Mouse (Mus musculus): ENCODE results near the gene Zfp65. TPM values are rescaled to one million over a fixed set of nuclear protein-coding genes. Genes with fewer than 3 reads are reported as not detected.
"Not testable (repeated sequence)": the region's sequence is repeated elsewhere in the genome, so short reads cannot be mapped to it uniquely, and the experiment has no call there.

The Zfp65 gene
- polyA plus RNA-seq, 1 experiment: 4.5 TPM

DNA sequence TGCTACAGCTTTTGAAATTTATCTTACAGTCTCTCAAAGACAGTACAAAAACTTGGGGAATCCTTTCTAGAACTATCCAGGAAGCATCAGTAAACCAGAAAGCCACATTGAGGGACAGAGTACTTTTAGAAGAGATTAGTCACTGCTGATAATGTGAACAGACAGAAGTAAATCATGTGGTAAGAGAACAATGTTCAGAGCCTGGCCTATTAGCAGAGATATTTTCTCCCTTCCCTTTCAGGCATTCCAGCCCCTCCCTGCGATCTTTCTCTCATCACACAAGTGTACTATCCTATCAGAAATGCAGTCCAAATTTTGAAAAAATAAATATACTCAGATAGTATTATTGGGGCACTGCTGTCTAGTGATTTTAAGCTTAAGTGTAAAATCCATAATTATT is 867 bp downstream of the Zfp65 start:
- no peak overlapping the region for H3K27ac ChIP-seq (ENCODE audit: control insufficient read depth, insufficient read depth, low read depth, low read length, poor library complexity)
- TF ChIP-seq POLR2A (IDR thresholded peaks at IDR 0.05; ENCODE audit: borderline replicate concordance, control insufficient read depth, low read depth, low read length) (no peak), CTCF (IDR thresholded peaks at IDR 0.05; ENCODE audit: control insufficient read depth, insufficient read depth, low read length) (no peak)
- H3K4me1 ChIP-seq (ENCODE audit: control insufficient read depth, insufficient read depth, low read length): no peaks in the 10 kb centered on the region; the same call in 1 of the 2 replicates
- H3K4me3 ChIP-seq (replicated peaks; ENCODE audit: control insufficient read depth, low read depth, low read length): no peak overlapping the region
- 48% methylated on average over 1 of the region's 1 CpGs for WGBS

DNA sequence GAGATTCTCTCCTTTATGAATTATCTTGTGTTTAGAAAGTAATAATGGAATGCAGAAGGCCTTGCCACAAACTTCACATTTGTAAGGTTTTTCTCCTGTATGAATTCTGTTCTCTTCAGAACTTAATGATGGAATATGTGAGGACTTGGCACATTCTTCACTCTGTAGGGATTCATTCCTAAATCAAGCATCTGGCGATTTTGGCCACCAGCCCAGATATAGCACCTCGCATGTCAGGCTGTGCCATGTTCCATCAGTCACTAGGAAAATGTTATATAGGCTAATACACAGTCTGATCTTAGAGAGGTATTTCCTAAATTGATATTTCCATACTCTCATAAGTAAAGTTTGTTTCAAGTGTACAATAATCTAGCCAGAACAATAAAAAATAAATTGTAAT is 3.6 kb downstream of the Zfp65 start:
- not testable (repeated sequence) for H3K4me3 ChIP-seq (replicated peaks; ENCODE audit: control insufficient read depth, low read depth, low read length); H3K27ac ChIP-seq (ENCODE audit: control insufficient read depth, insufficient read depth, low read depth, low read length, poor library complexity); H3K4me1 ChIP-seq (ENCODE audit: control insufficient read depth, insufficient read depth, low read length)
- 91% methylated on average over 2 of the region's 2 CpGs for WGBS

DNA sequence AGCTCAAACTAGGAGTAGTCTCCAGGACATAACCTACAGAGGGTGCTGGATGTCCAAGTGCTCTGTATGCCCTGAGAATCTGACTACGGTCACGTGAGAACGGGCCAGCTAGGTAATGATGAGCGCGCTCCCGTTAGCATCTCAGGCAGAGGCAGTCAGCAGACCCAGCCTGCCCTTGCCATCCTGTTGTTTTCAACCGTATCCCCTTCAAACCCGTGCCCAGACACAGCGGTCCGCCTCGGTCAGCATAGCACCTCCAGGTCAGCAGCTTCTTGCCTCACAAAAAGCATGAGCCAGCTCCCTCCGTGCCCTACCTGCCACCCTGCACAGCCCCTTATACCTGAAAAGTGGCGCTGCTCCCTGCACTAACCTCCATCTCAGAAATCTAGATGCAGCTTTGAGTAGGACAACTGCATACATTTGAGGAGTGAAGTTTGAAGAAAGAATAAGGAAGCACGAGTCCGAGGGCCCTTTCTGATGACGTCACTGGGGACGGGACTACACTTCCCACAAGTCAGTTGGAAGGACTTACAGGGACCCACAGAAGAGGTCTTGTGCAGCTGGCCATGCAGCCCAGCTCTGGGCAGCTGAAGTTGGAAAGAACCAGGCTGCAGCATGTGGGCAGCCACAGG is 5.0 kb downstream of the Zfp65 start:
- 1% methylated on average over 17 of the region's 17 CpGs for WGBS
- TF ChIP-seq CTCF (IDR thresholded peaks at IDR 0.05; ENCODE audit: control insufficient read depth, insufficient read depth, low read length) (no peak), POLR2A (IDR thresholded peaks at IDR 0.05; ENCODE audit: borderline replicate concordance, control insufficient read depth, low read depth, low read length) (no peak)
- peak overlapping the region; percentile 80 for H3K4me3 ChIP-seq (replicated peaks; ENCODE audit: control insufficient read depth, low read depth, low read length)
- H3K4me1 ChIP-seq (ENCODE audit: control insufficient read depth, insufficient read depth, low read length): no peaks in the 10 kb centered on the region; the same call in 1 of the 2 replicates
- no peak overlapping the region for H3K27ac ChIP-seq (ENCODE audit: control insufficient read depth, insufficient read depth, low read depth, low read length, poor library complexity)

- Histone ChIP-seq H3K4me1 (ENCODE audit: control insufficient read depth, insufficient read depth, low read length) (no peaks in the 10 kb centered on the region), H3K4me3 (replicated peaks; ENCODE audit: control insufficient read depth, low read depth, low read length) (no peak within 1 kb of the TSS), H3K27ac (ENCODE audit: control insufficient read depth, insufficient read depth, low read depth, low read length, poor library complexity) (no peak within 1 kb of the TSS)
- 73% methylated on average over 4 of the region's 4 CpGs for WGBS
- TF ChIP-seq CTCF (IDR thresholded peaks at IDR 0.05; ENCODE audit: control insufficient read depth, insufficient read depth, low read length) (no peak), POLR2A (IDR thresholded peaks at IDR 0.05; ENCODE audit: borderline replicate concordance, control insufficient read depth, low read depth, low read length) (no peak)
Measured at GRCm38 (mm10) chr13:67686971-67687370, 42.0 kb downstream of the Zfp65 start, which contains the start of gene Zfp738. Gene Zfp738 (minus strand): TSS chr13:67687071.

GRCm38 (mm10) chr13:67683841-67684240 is 45.1 kb downstream of the Zfp65 start:
- 48% methylated on average over 2 of the region's 2 CpGs for WGBS
- not testable (repeated sequence) for H3K27ac ChIP-seq (ENCODE audit: control insufficient read depth, insufficient read depth, low read depth, low read length, poor library complexity); H3K4me3 ChIP-seq (replicated peaks; ENCODE audit: control insufficient read depth, low read depth, low read length); H3K4me1 ChIP-seq (ENCODE audit: control insufficient read depth, insufficient read depth, low read length)

DNA sequence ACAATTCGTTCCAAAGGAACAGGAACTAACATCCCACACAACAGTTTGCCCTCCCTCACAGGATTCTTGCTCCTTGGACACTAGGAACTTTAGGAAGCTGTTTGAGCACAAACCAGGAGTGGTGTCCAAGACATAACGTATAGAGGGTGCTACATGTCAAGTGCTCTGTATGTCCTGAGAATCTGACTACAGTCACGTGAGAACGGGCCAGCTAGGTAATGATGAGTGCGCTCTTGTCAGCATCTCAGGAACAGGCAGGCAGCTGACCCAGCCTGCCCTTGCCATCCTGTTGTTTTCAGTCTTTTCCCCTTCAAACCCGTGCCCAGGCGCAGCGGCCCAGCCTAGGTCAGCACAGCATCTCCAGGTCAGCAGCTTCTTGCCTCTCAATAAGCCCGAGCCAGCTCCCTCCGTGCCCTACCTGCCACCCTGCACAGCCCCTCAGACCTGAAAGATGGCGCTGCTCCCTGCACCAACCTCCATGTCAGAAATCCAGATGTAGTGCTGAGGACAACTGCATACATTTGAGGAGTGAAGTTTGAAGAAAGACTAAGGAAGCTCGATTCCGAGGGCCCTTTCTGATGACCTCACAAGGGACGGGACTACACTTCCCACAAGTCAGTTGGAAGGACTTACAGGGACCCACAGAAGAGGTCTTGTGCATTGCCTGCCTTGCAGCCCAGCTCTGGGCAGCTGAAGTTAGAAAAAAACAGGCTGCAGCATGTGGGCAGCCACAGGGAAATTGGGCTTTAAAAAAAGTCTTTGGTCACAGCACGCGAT is 45.8 kb downstream of the Zfp65 start:
- not testable (repeated sequence) for H3K4me1 ChIP-seq (ENCODE audit: control insufficient read depth, insufficient read depth, low read length)
- 3% methylated on average over 16 of the region's 16 CpGs for WGBS
- Histone ChIP-seq H3K4me3 (replicated peaks; ENCODE audit: control insufficient read depth, low read depth, low read length) (peak overlapping the region; percentile 93), H3K27ac (ENCODE audit: control insufficient read depth, insufficient read depth, low read depth, low read length, poor library complexity) (peak overlapping the region; percentile 62)

DNA sequence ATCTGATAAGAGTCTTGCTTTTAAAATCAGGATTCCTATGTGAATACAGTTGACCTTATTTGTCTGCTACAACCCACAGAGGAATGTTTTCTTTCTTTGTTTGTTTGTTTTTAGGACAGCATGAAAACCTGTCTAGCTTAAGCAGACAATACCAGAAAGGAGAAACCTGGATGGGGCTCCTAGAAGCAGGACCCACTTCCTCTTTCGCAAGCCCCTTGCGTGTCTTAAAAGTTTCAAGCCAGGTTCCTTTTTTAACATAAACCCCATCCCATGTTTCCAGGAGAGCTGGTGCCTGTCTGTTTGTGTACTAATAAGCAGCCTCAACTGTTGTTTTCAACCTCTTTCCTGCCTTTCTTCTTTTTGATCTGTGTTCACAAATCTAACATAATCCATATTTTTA is 54.1 kb downstream of the Zfp65 start:
- WGBS: 57% methylated on average over 2 of the region's 2 CpGs
- H3K27ac ChIP-seq (ENCODE audit: control insufficient read depth, insufficient read depth, low read depth, low read length, poor library complexity): no peak overlapping the region
- H3K4me1 ChIP-seq (ENCODE audit: control insufficient read depth, insufficient read depth, low read length): no peaks in the 10 kb centered on the region
- H3K4me3 ChIP-seq (replicated peaks; ENCODE audit: control insufficient read depth, low read depth, low read length): no peak overlapping the region
- TF ChIP-seq CTCF (IDR thresholded peaks at IDR 0.05; ENCODE audit: control insufficient read depth, insufficient read depth, low read length): no peak
- no peak for TF ChIP-seq POLR2A (IDR thresholded peaks at IDR 0.05; ENCODE audit: borderline replicate concordance, control insufficient read depth, low read depth, low read length)

Other genes starting within 250 kb of the Zfp65 start
- 4.4 and 5.8 TPM in 2 replicates for gene Zfp874b, start 244.9 kb downstream of the Zfp65 start, polyA plus RNA-seq (2011; ENCODE audit: insufficient read depth, insufficient read length, low replicate concordance, missing spikeins)
- 1.8 and 6.7 TPM in 2 replicates for gene Zfp58, start 228.6 kb downstream of the Zfp65 start, polyA plus RNA-seq (2011; ENCODE audit: insufficient read depth, insufficient read length, low replicate concordance, missing spikeins)
- not detected in 2 replicates for gene Gm26965, start 203.0 kb downstream of the Zfp65 start, polyA plus RNA-seq (2011; ENCODE audit: insufficient read depth, insufficient read length, low replicate concordance, missing spikeins)
- 6.6 and 8.2 TPM in 2 replicates for gene Zfp87, start 203.0 kb downstream of the Zfp65 start, polyA plus RNA-seq (2011; ENCODE audit: insufficient read depth, insufficient read length, low replicate concordance, missing spikeins)
- 1.6 and 2.5 TPM in 2 replicates for gene Zfp748, start 175.3 kb downstream of the Zfp65 start, polyA plus RNA-seq (2011; ENCODE audit: insufficient read depth, insufficient read length, low replicate concordance, missing spikeins)
- 1.7 and 4.1 TPM in 2 replicates for gene Zfp729b, start 119.5 kb downstream of the Zfp65 start, polyA plus RNA-seq (2011; ENCODE audit: insufficient read depth, insufficient read length, low replicate concordance, missing spikeins)
- gene Gm49345, start 91.4 kb downstream of the Zfp65 start, polyA plus RNA-seq (2011; ENCODE audit: insufficient read depth, insufficient read length, low replicate concordance, missing spikeins): not detected in 2 replicates
- 0.83 and 8.7 TPM in 2 replicates for gene Zfp729a, start 91.4 kb downstream of the Zfp65 start, polyA plus RNA-seq (2011; ENCODE audit: insufficient read depth, insufficient read length, low replicate concordance, missing spikeins)
- gene Zfp738, start 42.1 kb downstream of the Zfp65 start, polyA plus RNA-seq (2011; ENCODE audit: insufficient read depth, insufficient read length, low replicate concordance, missing spikeins): 1.9 and 11.3 TPM in 2 replicates
- 0.92 and 1.0 TPM in 2 replicates for gene Zfp85, start 26.1 kb upstream of the Zfp65 start, polyA plus RNA-seq (2011; ENCODE audit: insufficient read depth, insufficient read length, low replicate concordance, missing spikeins)
- 1.8 and 2.5 TPM in 2 replicates for gene Zfp493, start 50.5 kb upstream of the Zfp65 start, polyA plus RNA-seq (2011; ENCODE audit: insufficient read depth, insufficient read length, low replicate concordance, missing spikeins)
- 1.4 and 2.8 TPM in 2 replicates for gene Zfp273, start 84.6 kb upstream of the Zfp65 start, polyA plus RNA-seq (2011; ENCODE audit: insufficient read depth, insufficient read length, low replicate concordance, missing spikeins)
- 10.4 TPM in 1 of 2 replicates, not detected in the other for gene Gm10037, start 101.9 kb upstream of the Zfp65 start, polyA plus RNA-seq (2011; ENCODE audit: insufficient read depth, insufficient read length, low replicate concordance, missing spikeins)
- not detected in 2 replicates for gene BC048507, start 134.2 kb upstream of the Zfp65 start, polyA plus RNA-seq (2011; ENCODE audit: insufficient read depth, insufficient read length, low replicate concordance, missing spikeins)